Mouse (Mus musculus): ENCODE results near the gene Tspan17. TPM values are rescaled to one million over a fixed set of nuclear protein-coding genes. Genes with fewer than 3 reads are reported as not detected.

Tspan17 gene
- polyA plus RNA-seq, 1 experiment = not detected

DNA sequence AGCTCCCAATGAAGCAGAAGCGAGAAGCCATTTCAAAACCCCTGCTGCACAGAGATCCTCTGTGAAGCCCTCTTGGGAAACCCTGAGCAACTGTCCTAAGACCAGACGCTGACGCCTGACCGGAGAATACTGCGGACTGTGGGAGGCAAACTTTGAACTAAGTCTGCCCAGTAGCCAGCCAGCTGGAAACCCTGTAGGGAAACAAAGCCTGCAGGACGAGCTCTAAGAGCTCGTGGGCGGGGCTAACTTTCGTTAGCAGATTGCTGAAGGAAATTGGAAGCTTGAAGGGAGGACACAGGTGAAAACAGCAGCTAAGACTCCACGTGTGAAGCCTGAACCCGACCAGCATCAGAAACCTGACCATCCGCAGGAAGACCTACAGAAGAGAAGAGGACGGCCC lies 40.3 kb downstream of the Tspan17 start:
- Histone ChIP-seq H3K4me3 (ENCODE audit: insufficient read depth, low read depth, low read length) (no peak overlapping the region), H3K27ac (ENCODE audit: insufficient read depth, low read depth, low read length) (no peak overlapping the region), H3K4me1 (ENCODE audit: control insufficient read depth, insufficient read depth, low read length) (peaks cover 5% of the 10 kb centered on the region; the same call in 1 of the 2 replicates)
- WGBS = 16% methylated on average over 13 of the region's 13 CpGs
- TF ChIP-seq POLR2A (IDR thresholded peaks at IDR 0.05; ENCODE audit: insufficient read depth, low read depth, low read length) = no peak
- no peak for TF ChIP-seq CTCF (IDR thresholded peaks at IDR 0.05; ENCODE audit: insufficient read depth, low read depth, low read length)

DNA sequence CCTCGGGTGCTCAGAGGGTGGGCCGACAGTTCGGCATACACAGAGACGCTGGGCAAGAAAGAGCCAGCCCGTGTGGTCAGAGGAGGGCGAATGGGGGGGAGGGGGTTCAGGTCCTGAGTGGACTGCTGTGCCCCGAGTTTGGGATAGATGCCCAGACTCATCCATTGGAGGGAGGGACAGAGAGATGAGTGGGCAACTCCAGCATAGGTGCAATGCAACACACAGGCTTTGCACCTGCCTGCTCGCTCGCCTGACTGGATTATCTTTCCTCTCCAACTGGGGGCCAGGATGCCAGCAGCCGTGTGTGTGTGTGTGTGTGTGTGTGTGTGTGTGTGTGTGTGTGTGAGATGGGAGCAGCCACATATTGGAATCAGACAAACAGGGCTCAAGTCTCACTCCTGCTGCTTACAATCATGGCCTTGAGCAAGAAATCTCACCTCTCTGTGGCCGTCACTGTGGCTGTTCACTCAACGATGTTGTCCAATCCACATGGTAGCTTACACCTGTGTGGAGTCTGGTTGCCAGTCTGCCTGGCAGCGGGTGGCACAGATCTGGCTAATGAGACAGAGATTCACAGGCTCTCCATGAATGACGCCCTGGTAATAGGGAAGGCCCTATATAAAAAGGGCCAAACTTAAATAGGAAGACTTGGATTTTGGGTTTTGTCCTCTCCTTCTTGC lies 47.3 kb downstream of the Tspan17 start:
- 83% methylated on average over 14 of the region's 14 CpGs for WGBS
- no peak for TF ChIP-seq CTCF (IDR thresholded peaks at IDR 0.05; ENCODE audit: insufficient read depth, low read depth, low read length)
- TF ChIP-seq POLR2A (IDR thresholded peaks at IDR 0.05; ENCODE audit: insufficient read depth, low read depth, low read length) = no peak
- Histone ChIP-seq H3K27ac (ENCODE audit: insufficient read depth, low read depth, low read length) (no peak overlapping the region), H3K4me3 (ENCODE audit: insufficient read depth, low read depth, low read length) (no peak overlapping the region), H3K4me1 (ENCODE audit: control insufficient read depth, insufficient read depth, low read length) (peaks cover 12% of the 10 kb centered on the region)

DNA sequence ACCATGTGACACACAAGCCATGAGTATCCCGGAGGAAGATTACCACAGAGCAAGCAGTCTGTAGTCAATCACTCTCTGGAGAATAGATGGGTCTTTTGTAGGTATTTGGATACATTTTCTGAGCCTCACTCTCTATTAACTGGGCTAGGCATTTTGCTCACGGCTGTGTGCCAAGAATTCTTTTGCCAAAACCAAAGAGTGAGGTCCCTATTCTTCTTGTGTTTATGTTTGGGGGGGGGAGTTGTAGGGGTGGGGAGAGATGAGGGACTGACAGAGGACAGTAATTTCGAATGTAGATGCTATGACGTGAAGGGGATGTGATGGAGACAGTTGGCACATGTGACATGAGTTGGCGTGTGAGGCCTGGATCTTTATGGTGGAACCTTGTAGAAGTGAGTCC lies 47.9 kb downstream of the Tspan17 start:
- no peak for TF ChIP-seq CTCF (IDR thresholded peaks at IDR 0.05; ENCODE audit: insufficient read depth, low read depth, low read length)
- TF ChIP-seq POLR2A (IDR thresholded peaks at IDR 0.05; ENCODE audit: insufficient read depth, low read depth, low read length) = no peak
- no peak overlapping the region for H3K27ac ChIP-seq (ENCODE audit: insufficient read depth, low read depth, low read length)
- no peak overlapping the region for H3K4me3 ChIP-seq (ENCODE audit: insufficient read depth, low read depth, low read length)
- H3K4me1 ChIP-seq (ENCODE audit: control insufficient read depth, insufficient read depth, low read length) = peaks cover 12% of the 10 kb centered on the region
- WGBS = 59% methylated on average over 5 of the region's 5 CpGs

DNA sequence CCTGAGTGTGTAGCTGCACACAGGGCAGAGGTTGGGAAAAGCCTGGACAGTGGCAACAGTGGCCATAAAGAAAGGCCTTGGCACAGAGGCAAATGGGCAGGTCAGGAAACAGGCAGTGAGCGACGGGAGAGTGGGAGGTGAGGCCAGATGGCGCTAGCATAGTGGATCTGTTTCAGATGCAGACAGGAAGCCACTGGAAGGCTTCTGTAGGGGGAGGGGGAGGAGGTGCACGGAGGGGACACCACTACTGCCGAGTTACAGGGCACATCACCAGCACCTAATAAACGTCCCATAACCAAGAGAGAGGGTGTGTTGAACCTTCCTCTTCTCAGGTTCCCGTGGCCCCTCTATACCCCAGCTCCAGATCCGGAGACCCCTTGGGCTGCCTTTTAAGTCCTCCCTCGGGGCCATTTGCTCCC lies 48.3 kb downstream of the Tspan17 start:
- no peak for TF ChIP-seq CTCF (IDR thresholded peaks at IDR 0.05; ENCODE audit: insufficient read depth, low read depth, low read length)
- TF ChIP-seq POLR2A (IDR thresholded peaks at IDR 0.05; ENCODE audit: insufficient read depth, low read depth, low read length) = no peak
- WGBS = 20% methylated on average over 9 of the region's 9 CpGs
- no peak overlapping the region for H3K27ac ChIP-seq (ENCODE audit: insufficient read depth, low read depth, low read length)
- no peak overlapping the region for H3K4me3 ChIP-seq (ENCODE audit: insufficient read depth, low read depth, low read length)
- peaks cover 12% of the 10 kb centered on the region for H3K4me1 ChIP-seq (ENCODE audit: control insufficient read depth, insufficient read depth, low read length)

DNA sequence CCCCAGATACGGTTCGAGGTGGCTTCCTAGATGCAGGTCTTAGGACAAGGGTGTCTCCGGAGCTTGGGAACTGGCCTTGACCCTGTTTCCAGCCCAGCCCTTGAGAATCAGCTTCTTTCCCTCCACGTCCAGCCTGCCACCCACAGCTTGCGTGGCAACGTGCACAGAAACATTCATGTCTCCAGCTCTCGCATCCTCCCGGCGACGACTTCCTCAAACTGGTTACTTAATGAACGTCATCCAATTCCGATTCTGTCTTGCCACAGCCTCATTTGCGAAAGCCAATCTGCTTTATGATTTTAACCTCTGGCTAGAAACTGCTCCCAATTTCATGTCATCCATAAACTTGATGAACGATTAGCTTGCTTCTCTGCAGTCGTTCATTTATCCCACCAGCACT lies 49.4 kb downstream of the Tspan17 start:
- Histone ChIP-seq H3K4me1 (ENCODE audit: control insufficient read depth, insufficient read depth, low read length) (peaks cover 12% of the 10 kb centered on the region), H3K4me3 (ENCODE audit: insufficient read depth, low read depth, low read length) (no peak overlapping the region), H3K27ac (ENCODE audit: insufficient read depth, low read depth, low read length) (no peak overlapping the region)
- TF ChIP-seq POLR2A (IDR thresholded peaks at IDR 0.05; ENCODE audit: insufficient read depth, low read depth, low read length) (no peak), CTCF (IDR thresholded peaks at IDR 0.05; ENCODE audit: insufficient read depth, low read depth, low read length) (no peak)
- WGBS = 64% methylated on average over 15 of the region's 15 CpGs

DNA sequence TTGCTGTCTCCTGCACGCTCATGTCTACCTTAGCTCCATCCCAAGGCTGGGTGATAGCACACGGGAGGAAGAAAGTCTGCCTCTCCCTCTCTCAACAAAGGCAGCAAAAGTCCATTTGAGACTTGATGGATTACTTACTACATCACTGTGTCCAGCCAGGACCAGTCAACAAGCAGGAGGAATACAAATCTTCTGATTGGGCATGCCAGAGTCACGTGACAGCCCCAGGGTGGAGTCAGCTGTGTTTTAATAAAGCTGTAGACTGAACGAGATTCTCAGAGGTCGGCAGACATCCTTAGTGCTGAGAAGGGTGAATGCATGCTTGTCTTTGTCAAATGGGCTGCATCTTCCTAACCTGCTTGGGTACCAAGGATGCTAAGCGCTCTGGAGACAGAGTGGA lies 50.0 kb downstream of the Tspan17 start:
- TF ChIP-seq CTCF (IDR thresholded peaks at IDR 0.05; ENCODE audit: insufficient read depth, low read depth, low read length) = no peak
- no peak for TF ChIP-seq POLR2A (IDR thresholded peaks at IDR 0.05; ENCODE audit: insufficient read depth, low read depth, low read length)

DNA sequence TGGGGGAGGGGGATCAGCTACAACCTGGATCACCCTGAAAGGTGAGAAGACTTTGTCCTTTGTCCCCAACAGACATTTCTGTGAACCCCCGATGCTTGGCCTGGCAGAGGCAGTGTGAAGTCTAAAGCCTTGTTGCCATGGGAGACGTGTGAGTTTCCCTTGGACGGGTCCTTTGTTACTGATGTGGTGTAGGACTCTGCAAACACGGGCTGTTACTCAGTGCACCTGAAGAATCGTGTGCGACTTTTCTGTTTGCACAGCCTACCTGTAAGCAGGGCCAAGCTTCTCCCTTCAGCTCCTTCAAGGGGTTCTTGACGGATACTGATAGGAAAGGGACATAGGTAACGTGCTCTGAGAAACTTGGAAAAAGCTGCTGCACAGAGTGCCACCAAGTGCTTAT lies 55.4 kb downstream of the Tspan17 start:
- Histone ChIP-seq H3K27ac (ENCODE audit: insufficient read depth, low read depth, low read length) (no peak overlapping the region), H3K4me3 (ENCODE audit: insufficient read depth, low read depth, low read length) (no peak overlapping the region), H3K4me1 (ENCODE audit: control insufficient read depth, insufficient read depth, low read length) (no peaks in the 10 kb centered on the region)
- 50% methylated on average over 8 of the region's 8 CpGs for WGBS
- TF ChIP-seq POLR2A (IDR thresholded peaks at IDR 0.05; ENCODE audit: insufficient read depth, low read depth, low read length) (no peak), CTCF (IDR thresholded peaks at IDR 0.05; ENCODE audit: insufficient read depth, low read depth, low read length) (no peak)

More for the DNA sequence above, 50.0 kb downstream of the Tspan17 start:
- H3K4me1 ChIP-seq (ENCODE audit: control insufficient read depth, insufficient read depth, low read length) = peaks cover 12% of the 10 kb centered on the region
- H3K4me3 ChIP-seq (ENCODE audit: insufficient read depth, low read depth, low read length) = no peak overlapping the region
- no peak overlapping the region for H3K27ac ChIP-seq (ENCODE audit: insufficient read depth, low read depth, low read length)
- 78% methylated on average over 6 of the region's 6 CpGs for WGBS

Other genes starting within 250 kb of the Tspan17 start
- not detected in 2 replicates for gene 4833439L19Rik, start 223.9 kb upstream of the Tspan17 start, polyA plus RNA-seq (2012; ENCODE audit: insufficient read depth, insufficient read length, low replicate concordance, missing spikeins)
- gene Arl10, start 214.4 kb upstream of the Tspan17 start, polyA plus RNA-seq (2012; ENCODE audit: insufficient read depth, insufficient read length, low replicate concordance, missing spikeins) = not detected in 2 replicates
- gene Nop16, start 199.3 kb upstream of the Tspan17 start, polyA plus RNA-seq (2012; ENCODE audit: insufficient read depth, insufficient read length, low replicate concordance, missing spikeins) = not detected in 2 replicates
- gene Higd2a, start 199.2 kb upstream of the Tspan17 start, polyA plus RNA-seq (2012; ENCODE audit: insufficient read depth, insufficient read length, low replicate concordance, missing spikeins) = not detected in 2 replicates
- not detected in 2 replicates for gene Cltb, start 178.0 kb upstream of the Tspan17 start, polyA plus RNA-seq (2012; ENCODE audit: insufficient read depth, insufficient read length, low replicate concordance, missing spikeins)
- not detected in 2 replicates for gene Faf2, start 167.6 kb upstream of the Tspan17 start, polyA plus RNA-seq (2012; ENCODE audit: insufficient read depth, insufficient read length, low replicate concordance, missing spikeins)
- not detected in 2 replicates for gene Rnf44, start 95.5 kb upstream of the Tspan17 start, polyA plus RNA-seq (2012; ENCODE audit: insufficient read depth, insufficient read length, low replicate concordance, missing spikeins)
- gene Cdhr2, start 87.9 kb upstream of the Tspan17 start, polyA plus RNA-seq (2012; ENCODE audit: insufficient read depth, insufficient read length, low replicate concordance, missing spikeins) = not detected in 2 replicates
- not detected in 2 replicates for gene Gprin1, start 39.5 kb upstream of the Tspan17 start, polyA plus RNA-seq (2012; ENCODE audit: insufficient read depth, insufficient read length, low replicate concordance, missing spikeins)
- not detected in 2 replicates for gene Sncb, start 22.8 kb upstream of the Tspan17 start, polyA plus RNA-seq (2012; ENCODE audit: insufficient read depth, insufficient read length, low replicate concordance, missing spikeins)
- not detected in 2 replicates for gene Eif4e1b, start 5.4 kb upstream of the Tspan17 start, polyA plus RNA-seq (2012; ENCODE audit: insufficient read depth, insufficient read length, low replicate concordance, missing spikeins)
- gene Unc5a, start 160.0 kb downstream of the Tspan17 start, polyA plus RNA-seq (2012; ENCODE audit: insufficient read depth, insufficient read length, low replicate concordance, missing spikeins) = not detected in 2 replicates
- gene Hk3, start 232.0 kb downstream of the Tspan17 start, polyA plus RNA-seq (2012; ENCODE audit: insufficient read depth, insufficient read length, low replicate concordance, missing spikeins) = not detected in 2 replicates